ENCODE assay signal across 10 mouse cellular contexts in genomic region chr5:143179179-143179578, GRCm38 (mm10). TPM values are rescaled to one million over a fixed set of nuclear protein-coding genes. Genes with fewer than 3 reads are reported as not detected.
DNase-seq lines count a peak whose midpoint lies in the region; ATAC-seq lines count a peak whose summit lies in the region.
"Had no signal": no experiment of that assay in that cellular context is flagged by ENCODE, and none has a peak within 500 bp of the region (broad histone marks: within the 10 kb centered on the region; RNA-seq: fewer than 3 reads in every experiment).

No protein-coding gene starts in this region.

- peaks cover 14% of the 10 kb centered on the region for H3K4me1 ChIP-seq in forebrain, embryonic 12.5 days
- H3K4me1 ChIP-seq in forebrain, embryonic 11.5 days (replicated peaks; ENCODE audit: control insufficient read depth, insufficient read depth, low read length): no peaks in the 10 kb centered on the region
- H3K4me1 ChIP-seq in intestine, embryonic 14.5 days (replicated peaks; ENCODE audit: control insufficient read depth, insufficient read depth, low read length): peaks cover 6% of the 10 kb centered on the region; the same call in 1 of the 2 replicates

- no peak for DNase-seq in forebrain, embryonic 11.5 days (ENCODE audit: low spot score)
- DNase-seq in 416B (ENCODE audit: low read depth): peak; percentile 75
- peak; percentile 29 for DNase-seq in c-Kit-positive CD71-positive TER-119-positive erythroid progenitor cells, embryonic 14.5 days (ENCODE audit: low spot score)
- DNase-seq in intestine, embryonic 14.5 days (ENCODE audit: low spot score): no peak
- peak; percentile 43 for DNase-seq in naive thymus-derived CD4-positive, alpha-beta T cell, adult 2 months (ENCODE audit: low read depth)
- DNase-seq in gastrocnemius, postnatal 36 days: no peak

- no peak overlapping the region for H3K27ac ChIP-seq in forebrain, embryonic 12.5 days
- no peak overlapping the region for H3K27ac ChIP-seq in forebrain, embryonic 11.5 days (ENCODE audit: low read depth, low read length)
- H3K27ac ChIP-seq in intestine, embryonic 14.5 days (ENCODE audit: low read depth): no peak overlapping the region

- no peak overlapping the region for H3K4me3 ChIP-seq in forebrain, embryonic 12.5 days (replicated peaks)
- H3K4me3 ChIP-seq in forebrain, embryonic 11.5 days (ENCODE audit: low read depth, low read length): no peak overlapping the region
- H3K4me3 ChIP-seq in intestine, embryonic 14.5 days (ENCODE audit: low read depth, low read length): peak overlapping the region; percentile 83; the same call in 1 of the 2 replicates

- WGBS in forebrain, embryonic 12.5 days: 41% methylated on average over 6 of the region's 6 CpGs
- WGBS in forebrain, embryonic 11.5 days: 43% methylated on average over 6 of the region's 6 CpGs
- WGBS in intestine, embryonic 14.5 days: 44% methylated on average over 6 of the region's 6 CpGs

- H3K36me3 ChIP-seq in forebrain, embryonic 12.5 days (replicated peaks): peaks cover 43% of the 10 kb centered on the region
- H3K36me3 ChIP-seq in forebrain, embryonic 11.5 days (ENCODE audit: control insufficient read depth, insufficient read depth, low read length): peaks cover 18% of the 10 kb centered on the region
- peaks cover 43% of the 10 kb centered on the region for H3K36me3 ChIP-seq in intestine, embryonic 14.5 days (ENCODE audit: control insufficient read depth, insufficient read depth, low read length)

- intact Hi-C loops in gastrocnemius, postnatal 36 days (cut with DNase I): no loop called here

- peak overlapping the region; percentile 83 for H3K4me2 ChIP-seq in forebrain, embryonic 12.5 days
- no peak overlapping the region for H3K4me2 ChIP-seq in forebrain, embryonic 11.5 days (ENCODE audit: low read depth, low read length, severe bottlenecking)
- peak overlapping the region; percentile 86 for H3K4me2 ChIP-seq in intestine, embryonic 14.5 days (ENCODE audit: low read length)

- H3K9ac ChIP-seq in forebrain, embryonic 12.5 days: peak overlapping the region; percentile 83; the same call in 1 of the 2 replicates
- H3K9ac ChIP-seq in forebrain, embryonic 11.5 days (ENCODE audit: low read length): no peak overlapping the region
- no peak overlapping the region for H3K9ac ChIP-seq in intestine, embryonic 14.5 days (ENCODE audit: low read length)

- H3K27me3 ChIP-seq in forebrain, embryonic 12.5 days: no peaks in the 10 kb centered on the region
- H3K27me3 ChIP-seq in forebrain, embryonic 11.5 days (ENCODE audit: control insufficient read depth, insufficient read depth, low read length): no peaks in the 10 kb centered on the region
- no peaks in the 10 kb centered on the region for H3K27me3 ChIP-seq in intestine, embryonic 14.5 days (replicated peaks; ENCODE audit: control insufficient read depth, insufficient read depth, low read length)

- ATAC-seq in forebrain, embryonic 12.5 days (ENCODE audit: low FRiP score): no peak
- no peak for ATAC-seq in forebrain, embryonic 11.5 days (replicated peaks; ENCODE audit: low FRiP score)
- ATAC-seq in intestine, embryonic 14.5 days (replicated peaks; ENCODE audit: low FRiP score, low TSS enrichment, low read depth): no peak
- no peak for ATAC-seq in erythroblast, adult 5-6 weeks (replicated peaks; ENCODE audit: low FRiP score, poor library complexity, severe bottlenecking)

- H3K9me3 ChIP-seq in forebrain, embryonic 12.5 days: peaks cover 6% of the 10 kb centered on the region; the same call in 1 of the 2 replicates
- H3K9me3 ChIP-seq in forebrain, embryonic 11.5 days (ENCODE audit: control insufficient read depth, low read length): no peaks in the 10 kb centered on the region; the same call in 1 of the 2 replicates
- H3K9me3 ChIP-seq in intestine, embryonic 14.5 days (ENCODE audit: control insufficient read depth, low read length): peaks cover 8% of the 10 kb centered on the region

RNA-seq across cellular contexts. Expression of gene Rbak, which starts 1.4 kb away (rescaled TPM):
- polyA plus RNA-seq in forebrain, embryonic 12.5 days (2016; fragmentation: Nextera tagmentation; extraction: Ambion mirVana): 17.5 and 17.9 TPM in 2 replicates
- polyA plus RNA-seq in forebrain, embryonic 11.5 days (2014; fragmentation: Nextera tagmentation; extraction: Ambion mirVana): 15.9 and 17.2 TPM in 2 replicates
- polyA plus RNA-seq in intestine, embryonic 14.5 days (2014; fragmentation: Nextera tagmentation; extraction: Ambion mirVana): 9.6 and 11.6 TPM in 2 replicates
- total RNA-seq in erythroblast, adult 5-6 weeks (2015; ENCODE audit: low replicate concordance): 1.7 TPM in 1 of 2 replicates, not detected in the other
- 0.42 and 0.51 TPM in 2 replicates for total RNA-seq in erythroblast, adult 5-6 weeks (2017; ENCODE audit: low replicate concordance)
- 1 to 10 TPM; 2.6 to 4.0 TPM for total RNA-seq in gastrocnemius, postnatal 36 days (2021)

RNA-seq across cellular contexts. Expression of gene Spdye4b, which starts 1.6 kb away (rescaled TPM):
- not detected in 2 replicates for polyA plus RNA-seq in forebrain, embryonic 12.5 days (2016; fragmentation: Nextera tagmentation; extraction: Ambion mirVana)
- polyA plus RNA-seq in forebrain, embryonic 11.5 days (2014; fragmentation: Nextera tagmentation; extraction: Ambion mirVana): not detected in 2 replicates
- polyA plus RNA-seq in intestine, embryonic 14.5 days (2014; fragmentation: Nextera tagmentation; extraction: Ambion mirVana): not detected in 2 replicates
- total RNA-seq in erythroblast, adult 5-6 weeks (2015; ENCODE audit: low replicate concordance): not detected in 2 replicates
- total RNA-seq in erythroblast, adult 5-6 weeks (2017; ENCODE audit: low replicate concordance): not detected in 2 replicates
- not detected for total RNA-seq in gastrocnemius, postnatal 36 days (2021)
- total RNA-seq: adrenal gland, postnatal 36 days had no signal

RNA-seq across cellular contexts. Expression of gene Olfr718-ps1, which starts 31.8 kb away (rescaled TPM):
- polyA plus RNA-seq in forebrain, embryonic 12.5 days (2016; fragmentation: Nextera tagmentation; extraction: Ambion mirVana): 0.05 TPM in 1 of 2 replicates, not detected in the other
- polyA plus RNA-seq in forebrain, embryonic 11.5 days (2014; fragmentation: Nextera tagmentation; extraction: Ambion mirVana): 0.07 TPM in 1 of 2 replicates, not detected in the other
- not detected in 2 replicates for polyA plus RNA-seq in intestine, embryonic 14.5 days (2014; fragmentation: Nextera tagmentation; extraction: Ambion mirVana)
- not detected in 2 replicates for total RNA-seq in erythroblast, adult 5-6 weeks (2015; ENCODE audit: low replicate concordance)
- not detected in 2 replicates for total RNA-seq in erythroblast, adult 5-6 weeks (2017; ENCODE audit: low replicate concordance)
- total RNA-seq in gastrocnemius, postnatal 36 days (2021): not detected
- total RNA-seq: neutrophil, adult 5-6 weeks had no signal

RNA-seq across cellular contexts. Expression of gene Spdye4a, which starts 47.5 kb away (rescaled TPM):
- polyA plus RNA-seq in forebrain, embryonic 12.5 days (2016; fragmentation: Nextera tagmentation; extraction: Ambion mirVana): not detected in 2 replicates
- not detected in 2 replicates for polyA plus RNA-seq in forebrain, embryonic 11.5 days (2014; fragmentation: Nextera tagmentation; extraction: Ambion mirVana)
- not detected in 2 replicates for polyA plus RNA-seq in intestine, embryonic 14.5 days (2014; fragmentation: Nextera tagmentation; extraction: Ambion mirVana)
- total RNA-seq in erythroblast, adult 5-6 weeks (2015; ENCODE audit: low replicate concordance): not detected in 2 replicates
- not detected in 2 replicates for total RNA-seq in erythroblast, adult 5-6 weeks (2017; ENCODE audit: low replicate concordance)
- total RNA-seq in gastrocnemius, postnatal 36 days (2021): not detected
- total RNA-seq: adrenal gland, postnatal 36 days; neutrophil, adult 5-6 weeks had no signal

RNA-seq across cellular contexts. Expression of gene Zfp12, which starts 55.8 kb away (rescaled TPM):
- polyA plus RNA-seq in forebrain, embryonic 12.5 days (2016; fragmentation: Nextera tagmentation; extraction: Ambion mirVana): 28.5 and 29.1 TPM in 2 replicates
- polyA plus RNA-seq in forebrain, embryonic 11.5 days (2014; fragmentation: Nextera tagmentation; extraction: Ambion mirVana): 30.4 and 31.0 TPM in 2 replicates
- 14.0 and 16.6 TPM in 2 replicates for polyA plus RNA-seq in intestine, embryonic 14.5 days (2014; fragmentation: Nextera tagmentation; extraction: Ambion mirVana)
- total RNA-seq in erythroblast, adult 5-6 weeks (2015; ENCODE audit: low replicate concordance): 0.58 and 2.1 TPM in 2 replicates
- 0.70 and 1.5 TPM in 2 replicates for total RNA-seq in erythroblast, adult 5-6 weeks (2017; ENCODE audit: low replicate concordance)
- total RNA-seq in gastrocnemius, postnatal 36 days (2021): 1 to 10 TPM; 5.8 to 7.6 TPM

Comparison
In these comparisons a context has a peak if more than half of its experiments do, and no peak if none do; other contexts are left out.
1. DNase-seq: peak in 416B (single experiment), c-Kit-positive CD71-positive TER-119-positive erythroid progenitor cells, embryonic 14.5 days (single experiment) and naive thymus-derived CD4-positive, alpha-beta T cell, adult 2 months (single experiment); none in forebrain, embryonic 11.5 days (single experiment), intestine, embryonic 14.5 days (single experiment) and gastrocnemius, postnatal 36 days (0 of 2).